Mouse (Mus musculus) heart, adult 9 months (tissue): Measurements from ENCODE around the gene Tspan3.

ENCODE experiments used
- DNase-seq, 2 experiments: peaks; one replicate each; pipeline ENCODE4 v3.0.0; 2022; ENCODE audit warnings: low spot score in 2 of 2

Tspan3 gene

DNA sequence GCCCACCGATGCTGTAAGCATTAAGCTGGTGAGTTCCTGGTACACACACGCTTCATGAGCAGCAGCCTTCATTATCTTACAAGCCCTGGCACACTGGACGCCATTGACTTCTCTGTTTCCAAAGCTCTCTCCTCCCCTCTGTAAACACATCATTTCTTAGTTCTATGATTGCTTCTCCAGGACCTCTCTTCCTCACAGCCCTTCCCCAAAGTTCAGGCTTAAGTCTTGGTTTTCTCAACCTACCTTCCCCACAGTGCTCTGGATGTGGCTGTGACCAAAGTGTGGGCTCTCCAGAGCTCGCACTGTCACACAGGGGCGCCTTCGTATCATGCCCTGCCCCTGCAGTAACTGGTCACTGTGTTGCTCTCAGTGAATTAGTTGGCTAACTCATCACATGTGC lies at the start of gene Tspan3:
Tspan3 (minus strand) TSS at position 101 of the 400 bp plus-strand sequence.
- DNase-seq: no peak

DNA sequence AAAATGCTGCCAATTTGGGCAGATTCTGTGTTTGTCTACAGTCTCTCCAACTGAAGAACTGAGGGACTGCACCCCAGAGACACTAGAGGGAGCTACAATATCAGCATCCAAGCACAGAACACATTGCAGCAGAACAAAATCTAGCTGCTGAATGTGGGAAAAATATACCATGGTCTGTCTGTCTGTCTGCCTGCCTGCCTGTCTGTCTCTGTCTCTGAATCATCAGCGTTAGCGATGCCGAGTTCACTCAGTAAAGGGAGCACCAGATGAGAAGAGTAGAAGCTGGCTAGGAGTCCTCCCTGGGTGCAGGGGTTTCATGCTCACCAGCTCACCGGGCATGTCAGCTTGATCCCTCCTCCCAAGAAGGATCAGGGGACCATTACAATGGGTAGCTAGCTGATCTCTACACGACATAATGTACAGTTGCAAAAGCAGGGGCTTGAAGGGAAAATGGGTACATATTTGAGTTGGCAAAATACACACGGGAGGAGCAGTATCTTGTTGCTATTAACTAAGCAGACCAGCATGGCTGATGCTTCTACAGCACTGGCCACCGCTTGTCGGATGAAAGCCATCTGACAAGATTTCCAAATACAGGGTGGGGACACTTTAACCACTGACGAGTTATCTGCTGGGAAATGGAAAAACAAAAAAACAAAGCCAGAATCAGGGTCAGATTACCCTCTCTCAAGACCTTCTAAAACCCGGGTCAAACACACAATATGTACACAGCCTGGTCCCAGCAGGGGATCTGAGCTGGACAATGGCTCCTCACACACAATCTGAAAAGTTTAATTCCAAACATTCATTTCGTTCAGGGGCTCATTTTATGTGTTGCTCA lies 48.4 kb upstream of the Tspan3 start:
- peak; percentile 47 to 72 for DNase-seq

DNA sequence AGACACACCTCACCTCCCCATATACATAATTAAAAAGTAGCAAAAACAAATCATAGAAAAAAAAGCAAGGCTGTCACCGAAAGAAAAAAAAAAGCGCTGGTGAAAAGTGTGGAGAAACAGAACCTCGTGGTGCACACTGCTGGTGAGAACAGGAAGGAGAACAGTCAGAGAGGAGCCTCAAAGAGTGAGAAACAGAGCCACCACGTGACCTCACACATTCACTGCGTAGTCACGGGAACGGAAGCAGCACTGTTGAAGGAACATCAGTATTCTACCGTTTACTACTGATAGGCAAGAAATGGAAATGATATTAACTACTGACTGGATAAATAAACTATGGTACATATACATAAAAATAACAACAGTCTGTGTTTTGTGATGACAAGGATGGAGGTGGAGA lies 43.5 kb upstream of the Tspan3 start:
- no peak for DNase-seq

DNA sequence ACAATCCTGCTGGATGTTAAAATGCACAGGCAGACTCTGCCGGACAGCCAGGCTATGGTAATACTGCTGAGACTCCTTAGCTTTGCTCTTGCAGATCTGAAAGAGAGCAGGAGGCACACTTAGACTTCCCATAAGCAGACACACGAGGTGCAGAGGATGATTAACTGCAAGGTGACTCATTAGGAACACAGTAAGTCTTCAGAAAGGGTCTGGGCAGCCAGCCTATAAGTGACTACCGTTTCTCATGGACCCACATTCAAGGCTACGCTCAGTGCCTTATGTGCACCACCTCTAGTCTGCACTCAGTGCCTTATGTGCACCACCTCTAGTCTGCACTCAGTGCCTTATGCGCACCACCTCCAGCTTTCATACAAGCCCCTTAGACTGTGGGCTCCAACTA lies 42.2 kb upstream of the Tspan3 start:
- DNase-seq: no peak

- DNase-seq: no peak
Observed at GRCm38 (mm10) chr9:56207083-56207482, 41.8 kb upstream of the Tspan3 start.

DNA sequence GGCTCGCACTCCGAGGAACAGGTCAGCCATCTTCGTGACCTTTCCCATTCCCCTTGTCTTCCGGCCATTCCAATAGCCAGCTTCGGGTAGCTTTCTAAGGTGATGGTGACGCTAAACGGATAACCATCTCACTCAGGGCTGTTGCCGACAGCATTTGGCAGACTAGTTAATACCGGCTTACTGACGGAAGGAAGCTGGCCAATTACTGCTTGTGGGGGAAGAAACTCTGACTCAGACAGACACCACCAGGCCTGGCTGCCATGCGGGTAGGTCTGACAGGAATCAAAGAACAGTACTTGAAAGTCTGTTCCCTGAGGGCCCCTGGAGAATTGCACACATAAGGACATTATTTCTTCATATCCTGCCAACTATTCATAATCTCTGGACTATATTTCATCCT lies 40.1 kb upstream of the Tspan3 start:
- no peak for DNase-seq

DNA sequence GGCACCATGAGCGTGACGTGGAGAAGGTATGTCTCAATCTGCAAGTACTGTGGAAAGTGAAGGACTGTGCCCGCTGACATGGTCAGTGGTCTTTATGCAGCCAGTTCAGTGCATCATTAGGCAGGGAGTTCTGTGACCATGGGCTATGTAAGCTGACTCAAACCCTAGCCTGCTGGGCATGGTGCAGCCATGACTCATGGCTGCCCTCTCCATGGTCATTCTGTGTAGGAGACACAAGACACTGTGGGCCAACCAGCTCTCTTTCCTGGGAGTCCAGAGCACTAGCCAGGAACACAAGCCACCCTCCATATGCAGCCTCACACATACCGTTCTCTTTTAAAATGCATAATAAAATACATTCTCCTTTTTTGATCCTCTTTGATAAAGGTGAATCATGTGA lies 39.0 kb upstream of the Tspan3 start:
- DNase-seq: no peak

DNA sequence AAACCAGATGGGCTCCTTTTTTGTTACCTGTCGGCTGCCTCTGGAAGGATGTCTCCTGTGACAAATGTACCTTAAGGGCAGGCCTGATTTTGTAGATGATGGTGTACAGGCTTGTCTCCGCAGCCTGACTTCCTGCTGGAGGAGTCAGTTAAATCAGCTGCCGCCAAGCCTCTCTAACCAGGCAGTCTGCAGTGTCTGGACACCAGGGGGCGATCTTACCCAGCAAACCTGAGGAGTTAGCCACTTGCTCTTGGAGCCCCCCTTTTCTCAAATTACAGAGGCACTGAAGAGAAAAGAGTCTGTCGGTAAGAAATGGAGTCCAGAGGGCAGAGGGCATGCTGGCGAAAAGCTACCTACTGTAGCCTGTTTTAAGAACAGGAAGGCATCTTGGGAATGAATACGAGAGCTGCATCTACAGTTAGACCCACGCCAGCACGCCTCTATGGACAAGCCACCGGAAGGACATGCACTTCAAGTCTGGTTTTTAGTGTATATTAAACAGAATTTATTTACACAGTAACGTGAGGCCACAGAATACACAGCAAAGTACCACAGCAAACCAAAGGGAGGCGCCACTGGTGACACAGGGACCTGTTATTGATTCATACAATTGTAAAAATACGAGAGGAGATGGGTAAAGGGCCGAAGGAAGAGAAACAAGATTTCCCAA lies 35.5 kb upstream of the Tspan3 start:
- peak; percentile 52 to 77 for DNase-seq

- DNase-seq: no peak
Observed at GRCm38 (mm10) chr9:56200200-56200599, 34.9 kb upstream of the Tspan3 start.

- no peak for DNase-seq
Observed at GRCm38 (mm10) chr9:56196921-56197320, 31.6 kb upstream of the Tspan3 start.

- DNase-seq: no peak
Observed at GRCm38 (mm10) chr9:56195193-56195592, 29.9 kb upstream of the Tspan3 start.

DNA sequence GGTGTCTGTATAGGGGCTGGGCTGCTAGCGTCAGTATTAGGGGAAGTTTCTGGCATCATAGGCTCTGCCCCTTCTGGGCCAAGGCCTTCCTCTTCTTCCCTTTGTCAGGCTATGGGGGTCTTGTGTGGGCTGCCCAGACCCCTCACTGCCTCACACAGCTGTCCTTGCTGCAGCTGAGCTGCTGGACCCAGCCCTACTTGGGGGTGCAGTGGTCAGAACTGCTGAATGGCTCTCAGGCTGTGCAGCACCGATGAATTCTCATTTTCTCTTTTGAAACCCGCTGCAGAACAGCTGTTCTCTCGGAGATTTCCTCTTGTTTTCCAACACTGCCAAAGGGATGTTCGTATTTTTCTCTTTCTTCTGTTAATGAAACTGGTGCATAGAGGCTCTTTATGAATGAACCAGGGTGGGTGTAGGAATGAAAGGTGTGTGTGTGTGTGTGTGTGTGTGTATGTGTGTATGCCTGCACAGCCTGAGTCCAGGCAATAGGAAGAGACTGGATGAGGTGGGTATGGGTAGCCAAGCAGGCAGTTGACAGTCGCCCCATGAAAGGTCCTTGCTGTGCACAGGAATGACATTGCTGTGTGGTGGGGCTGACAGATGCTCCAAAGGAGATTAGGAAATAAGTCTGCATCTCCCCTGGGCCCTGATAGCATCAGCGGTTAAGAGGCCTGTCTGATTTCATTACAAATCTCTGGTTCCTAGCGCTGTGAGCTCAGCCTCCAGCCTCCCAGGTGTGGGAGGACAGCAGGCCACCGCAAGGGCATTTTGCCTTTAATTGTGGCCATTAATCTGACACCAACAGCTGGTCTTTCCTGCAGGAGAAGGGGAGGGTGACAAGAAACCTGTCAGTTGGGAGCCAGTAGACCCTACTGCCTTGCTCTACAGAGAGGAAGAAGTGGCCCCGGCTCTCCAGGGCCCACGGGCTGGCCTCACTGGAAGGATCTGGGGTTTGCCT lies 26.5 kb upstream of the Tspan3 start:
- DNase-seq: no peak

DNA sequence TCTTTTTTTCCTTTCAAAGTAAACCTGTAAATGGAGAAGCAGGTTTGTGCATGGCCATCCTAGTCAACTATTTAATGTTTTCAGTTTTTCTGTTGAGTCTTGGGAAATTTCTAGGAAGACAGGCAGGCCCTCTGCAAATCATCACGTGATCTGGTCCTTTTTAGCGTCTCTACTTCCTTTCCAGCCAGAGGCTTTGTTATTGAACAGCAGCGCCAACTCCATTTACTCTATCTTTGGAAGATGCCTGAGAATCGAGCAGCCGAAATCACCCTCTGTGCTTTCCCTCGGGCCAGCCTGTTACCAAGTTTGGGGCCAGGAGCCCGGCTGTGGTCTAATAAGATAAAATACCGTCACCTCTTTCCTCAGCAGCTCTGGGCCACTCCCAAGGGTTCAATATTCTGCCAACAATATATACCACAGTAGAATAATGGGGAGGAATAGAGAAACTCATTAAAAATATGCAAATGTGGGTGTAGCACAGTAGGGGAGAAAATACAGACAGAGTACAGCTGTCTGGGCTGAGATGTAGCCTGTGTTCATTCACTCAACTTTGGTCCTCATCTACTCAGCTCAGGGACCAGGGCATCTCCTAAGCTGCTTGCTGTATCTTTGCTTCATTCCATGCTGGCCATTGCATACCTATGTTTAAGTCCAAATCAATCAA lies 15.0 kb upstream of the Tspan3 start:
- peak; percentile 33 to 47 for DNase-seq

GRCm38 (mm10) chr9:56179416-56180117 lies 14.3 kb upstream of the Tspan3 start:
- DNase-seq: peak in 1 of 2 experiments; percentile 23

- DNase-seq: no peak
Observed at GRCm38 (mm10) chr9:56177354-56177753, 12.1 kb upstream of the Tspan3 start.

- no peak for DNase-seq
Observed at GRCm38 (mm10) chr9:56175316-56175715, 10.0 kb upstream of the Tspan3 start.

- DNase-seq: no peak
Observed at GRCm38 (mm10) chr9:56167690-56168089, 2.4 kb upstream of the Tspan3 start.

- no peak for DNase-seq
Observed at GRCm38 (mm10) chr9:56166161-56166560, 884 bp upstream of the Tspan3 start.

DNA sequence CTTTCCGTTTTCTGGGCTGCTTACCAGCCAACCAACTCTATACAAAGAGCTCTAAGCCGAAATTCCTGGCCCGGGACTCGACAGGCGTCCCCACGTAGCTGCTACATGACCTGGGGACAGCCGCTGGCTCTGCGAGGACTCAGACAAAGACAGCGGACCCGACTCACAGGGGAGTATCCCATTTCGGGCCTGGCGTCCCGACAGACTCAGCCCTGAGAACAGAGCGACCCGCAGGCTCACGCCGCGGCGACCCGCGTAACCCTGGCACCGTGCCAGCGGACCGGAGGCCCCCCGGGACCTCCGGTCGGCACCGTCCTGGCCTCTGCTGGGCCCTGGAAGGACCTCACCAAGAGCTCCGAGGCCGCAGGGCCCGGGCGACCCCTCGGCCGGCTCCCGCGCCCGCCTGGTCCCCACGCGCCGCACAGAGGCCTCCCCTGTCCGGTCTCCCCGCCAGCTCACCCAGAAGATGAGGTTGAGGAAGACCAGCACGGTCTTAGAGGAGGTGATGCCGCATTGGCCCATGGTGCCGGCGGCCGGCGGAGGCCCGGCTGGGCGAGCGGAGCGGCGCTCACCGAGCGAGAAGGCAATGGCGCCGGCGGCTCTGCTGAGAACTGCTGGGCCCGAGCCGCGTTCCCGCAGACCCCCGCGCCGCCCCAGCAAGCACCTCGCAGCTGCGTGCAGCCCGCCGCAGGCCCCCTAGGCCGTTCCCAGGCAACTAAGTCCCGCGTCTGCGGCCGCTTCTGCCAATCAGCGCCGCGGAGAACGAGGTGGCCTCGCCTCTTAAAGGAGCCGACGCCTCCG lies 4.7 kb downstream of the Tspan3 start:
- DNase-seq: peak; percentile 90

DNA sequence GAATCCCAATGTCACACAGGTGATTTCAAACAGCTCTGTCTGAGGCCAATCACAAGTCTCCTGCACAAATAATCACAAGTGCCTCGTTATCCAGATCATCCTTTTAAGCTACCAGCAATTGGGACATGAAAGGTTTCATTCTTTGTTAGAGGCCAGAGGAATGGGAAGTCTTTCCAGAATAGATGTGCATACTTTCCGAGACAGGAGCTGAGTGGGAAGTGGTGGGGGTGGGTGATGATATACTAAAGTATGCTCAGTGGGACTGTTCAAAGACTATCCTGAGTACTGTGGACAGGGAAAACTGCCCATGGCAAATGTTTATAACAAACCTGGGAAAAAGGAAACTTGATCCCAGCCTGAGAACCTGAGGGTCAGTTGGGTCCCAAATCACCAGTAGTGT lies 5.8 kb downstream of the Tspan3 start:
- DNase-seq: no peak
